Mouse (Mus musculus) thymus, adult 2 months (tissue): ENCODE results near the gene Plekhs1. TPM values are rescaled to one million over a fixed set of nuclear protein-coding genes. Genes with fewer than 3 reads are reported as not detected.

Source experiments
- DNase-seq: peaks from one replicate; pipeline ENCODE4 v3.0.0; 2021
- H3K27ac ChIP-seq: fragments of 200-500 bp; 2 replicates; pipeline ENCODE4 v1.5.1; 2012; ENCODE audit warnings: low read length, control low read depth; ENCODE audit not compliant: control insufficient read depth, insufficient read depth
- H3K27me3 ChIP-seq: fragments of 200-500 bp; 2 replicates; pipeline ENCODE4 v1.6.1; 2012; ENCODE audit warnings: mild to moderate bottlenecking, low read length, moderate library complexity, mixed read lengths; ENCODE audit not compliant: control insufficient read depth, insufficient read depth
- H3K36me3 ChIP-seq: fragments of 200-500 bp; 2 replicates; pipeline ENCODE4 v1.6.1; 2012; ENCODE audit warnings: mild to moderate bottlenecking, low read length, moderate library complexity; ENCODE audit not compliant: control insufficient read depth, insufficient read depth
- H3K4me1 ChIP-seq: fragments of 200-500 bp; replicated peaks from 2 replicates; pipeline ENCODE4 v1.6.1; 2012; ENCODE audit warnings: low read length; ENCODE audit not compliant: control insufficient read depth, insufficient read depth
- H3K4me3 ChIP-seq: fragments of 200-500 bp; 2 replicates; pipeline ENCODE4 v1.5.1; 2012; ENCODE audit warnings: mild to moderate bottlenecking, low read length, control low read depth, moderate library complexity; ENCODE audit not compliant: control insufficient read depth, insufficient read depth
- CTCF ChIP-seq: fragments of 200-500 bp; IDR thresholded peaks from 2 replicates; pipeline ENCODE4 v1.5.1; 2012; ENCODE audit warnings: mild to moderate bottlenecking, control low read depth, low read length, moderate library complexity, borderline replicate concordance; ENCODE audit not compliant: control insufficient read depth, poor library complexity, insufficient read depth; ENCODE audit errors: extremely low read depth
- POLR2A ChIP-seq: fragments of 200-500 bp; IDR thresholded peaks from 2 replicates; pipeline ENCODE4 v1.6.1; 2012; ENCODE audit warnings: mild to moderate bottlenecking, low read length, control low read depth, moderate library complexity; ENCODE audit not compliant: control insufficient read depth, poor library complexity, insufficient read depth; ENCODE audit errors: extremely low read depth
- WGBS: fragments of 180-500 bp; shearing (Covaris S2); methylation state at CpG from one replicate; pipeline ENCODE4 v1.1.7; 2018; 5-methylcytosine and 5-hydroxymethylcytosine counted together
- polyA plus RNA-seq: library from polyadenylated mRNA; depleted of rRNA; stranded (reverse); fragments of >200 nt; gene quantifications from 2 replicates; pipeline ENCODE4 v1.2.3, GENCODE M21; 2012

Plekhs1 gene
- polyA plus RNA-seq, 1 experiment: 1.1 TPM

DNA sequence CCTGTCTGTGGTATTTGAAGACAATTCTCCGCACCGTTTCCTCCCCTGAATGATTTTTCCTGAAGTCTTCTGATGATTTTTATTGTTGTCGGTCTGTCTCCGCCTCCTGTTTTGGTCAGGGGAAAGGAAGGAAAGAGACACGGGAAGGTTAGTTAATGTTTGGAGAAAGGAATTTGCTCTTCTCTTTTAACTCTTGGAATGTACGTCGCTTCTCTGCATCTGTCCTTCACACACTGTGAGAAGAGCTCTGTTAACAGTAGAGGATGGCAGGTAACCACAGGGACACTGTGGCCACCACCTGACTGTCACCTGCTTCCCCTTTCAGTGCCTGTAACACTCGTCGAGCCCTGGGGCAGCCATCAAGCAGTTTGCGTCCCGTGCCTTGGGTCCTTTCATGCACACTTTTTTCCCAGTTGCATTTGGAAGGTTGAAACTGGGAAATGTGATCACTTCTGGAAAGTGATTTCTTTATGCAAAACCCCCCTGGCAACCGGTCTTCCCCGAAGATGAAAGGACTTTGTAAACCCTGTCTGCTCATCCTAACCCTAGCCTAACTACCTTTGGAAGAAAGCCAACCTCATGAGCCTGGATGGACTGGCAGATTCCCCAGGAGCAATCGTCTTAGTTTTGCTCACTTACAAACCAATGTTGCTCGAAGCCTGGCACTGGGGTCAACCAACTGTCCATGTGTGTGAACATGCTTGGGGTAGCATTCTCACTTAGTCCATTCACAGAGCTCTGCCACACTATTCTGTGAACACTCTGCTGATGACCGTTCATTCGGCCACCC lies 36.6 kb upstream of the Plekhs1 start:
- WGBS: 91% methylated on average over 17 of the region's 17 CpGs
- DNase-seq: no peak
- no peaks in the 10 kb centered on the region for H3K27me3 ChIP-seq
- no peak overlapping the region for H3K27ac ChIP-seq
- TF ChIP-seq CTCF (no peak), POLR2A (no peak)
- no peaks in the 10 kb centered on the region for H3K36me3 ChIP-seq
- no peak overlapping the region for H3K4me3 ChIP-seq
- H3K4me1 ChIP-seq: no peaks in the 10 kb centered on the region

DNA sequence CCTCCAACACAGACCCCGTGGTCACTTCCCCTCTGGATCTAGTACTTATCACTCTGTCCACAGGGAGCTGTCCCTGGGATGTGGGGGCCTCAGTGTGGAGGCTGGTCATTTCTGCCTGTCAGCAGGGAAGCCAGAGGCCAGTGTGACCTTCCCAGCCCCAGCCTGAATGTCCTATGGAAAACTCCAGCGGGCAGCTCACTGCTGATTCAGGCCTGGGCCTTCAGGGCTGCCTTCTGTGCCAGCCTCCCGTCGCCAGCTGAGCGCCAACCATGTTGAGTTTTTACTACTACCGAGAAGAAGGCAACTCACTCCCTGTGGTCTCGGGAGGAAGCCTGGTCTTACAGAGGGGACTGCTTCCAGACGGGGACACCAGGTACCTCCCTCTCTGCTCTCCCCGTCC lies 35.9 kb upstream of the Plekhs1 start:
- no peaks in the 10 kb centered on the region for H3K4me1 ChIP-seq
- H3K27ac ChIP-seq: no peak overlapping the region
- DNase-seq: no peak
- H3K27me3 ChIP-seq: no peaks in the 10 kb centered on the region
- TF ChIP-seq POLR2A: no peak
- no peak for TF ChIP-seq CTCF
- no peaks in the 10 kb centered on the region for H3K36me3 ChIP-seq
- WGBS: 95% methylated on average over 9 of the region's 9 CpGs
- no peak overlapping the region for H3K4me3 ChIP-seq

DNA sequence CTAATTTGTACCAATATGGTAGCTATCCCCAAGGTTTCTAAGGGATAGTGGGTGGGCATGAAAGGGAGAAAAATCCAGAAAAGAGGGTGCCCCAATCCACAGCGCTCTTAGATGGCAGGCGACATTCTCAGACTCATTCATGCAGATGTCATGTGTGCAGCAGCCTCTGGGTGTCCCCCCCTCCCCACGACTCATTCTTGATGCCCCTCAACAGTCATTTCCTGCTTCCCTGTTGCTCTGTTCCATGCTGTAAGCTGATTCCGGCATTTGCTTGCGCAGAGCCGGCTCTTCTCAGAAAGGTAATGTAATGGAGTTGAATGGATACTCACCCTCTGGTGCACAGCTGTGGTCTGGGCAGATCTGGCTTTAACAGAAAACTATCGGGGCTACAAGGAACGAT lies 31.1 kb upstream of the Plekhs1 start:
- DNase-seq: no peak
- no peak overlapping the region for H3K4me3 ChIP-seq
- 92% methylated on average over 8 of the region's 8 CpGs for WGBS

DNA sequence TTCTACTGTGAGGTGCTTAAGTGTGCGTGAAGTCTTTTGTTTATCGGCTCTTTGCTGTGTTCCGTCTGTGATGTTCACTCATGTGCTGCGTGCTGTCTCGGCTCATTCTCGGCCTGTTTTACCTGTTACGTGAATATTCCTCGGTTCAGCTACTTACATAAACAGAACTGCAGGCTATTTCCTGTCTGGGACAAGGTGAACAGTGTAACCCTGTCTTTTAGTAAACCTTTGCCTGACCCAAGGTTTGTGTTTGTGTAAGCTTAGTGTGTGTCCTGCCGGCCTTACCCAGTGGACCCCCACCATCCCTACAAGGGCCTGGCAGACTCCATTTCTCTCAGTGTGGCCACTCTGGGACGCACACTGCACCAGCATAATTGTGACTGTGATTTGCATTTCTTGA lies 28.7 kb upstream of the Plekhs1 start:
- 96% methylated on average over 10 of the region's 10 CpGs for WGBS
- TF ChIP-seq CTCF (no peak), POLR2A (no peak)
- Histone ChIP-seq H3K27me3 (no peaks in the 10 kb centered on the region), H3K4me3 (no peak overlapping the region), H3K36me3 (peaks cover 8% of the 10 kb centered on the region), H3K27ac (no peak overlapping the region), H3K4me1 (no peaks in the 10 kb centered on the region)
- DNase-seq: no peak

More for the DNA sequence above, 31.1 kb upstream of the Plekhs1 start:
- H3K27ac ChIP-seq: no peak overlapping the region
- no peaks in the 10 kb centered on the region; the same call in 1 of the 2 replicates for H3K36me3 ChIP-seq
- no peaks in the 10 kb centered on the region for H3K27me3 ChIP-seq
- TF ChIP-seq CTCF: no peak
- no peak for TF ChIP-seq POLR2A
- H3K4me1 ChIP-seq: no peaks in the 10 kb centered on the region

DNA sequence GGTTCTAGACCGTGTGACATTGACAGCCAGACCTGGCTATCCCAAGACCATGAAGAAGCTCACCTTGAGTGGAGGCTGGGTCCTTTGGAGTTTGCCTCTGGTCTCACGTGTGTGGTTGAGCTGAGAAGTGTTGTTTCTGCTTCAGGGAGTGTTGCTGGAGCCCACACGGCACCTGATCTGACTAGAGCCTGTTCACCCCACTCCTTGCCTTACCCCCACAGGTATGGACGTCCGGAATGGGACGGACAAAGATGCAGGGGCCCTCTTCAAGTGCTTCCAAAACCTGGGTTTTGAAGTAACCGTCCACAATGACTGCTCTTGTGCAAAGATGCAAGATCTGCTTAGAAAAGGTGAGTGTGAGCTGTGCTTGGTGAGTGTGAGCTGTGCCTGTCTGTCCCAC lies 27.9 kb upstream of the Plekhs1 start:
- Histone ChIP-seq H3K36me3 (peaks cover 8% of the 10 kb centered on the region), H3K4me1 (no peaks in the 10 kb centered on the region), H3K4me3 (no peak overlapping the region), H3K27me3 (no peaks in the 10 kb centered on the region), H3K27ac (no peak overlapping the region)
- 96% methylated on average over 7 of the region's 7 CpGs for WGBS
- DNase-seq: no peak
- TF ChIP-seq POLR2A (no peak), CTCF (no peak)

DNA sequence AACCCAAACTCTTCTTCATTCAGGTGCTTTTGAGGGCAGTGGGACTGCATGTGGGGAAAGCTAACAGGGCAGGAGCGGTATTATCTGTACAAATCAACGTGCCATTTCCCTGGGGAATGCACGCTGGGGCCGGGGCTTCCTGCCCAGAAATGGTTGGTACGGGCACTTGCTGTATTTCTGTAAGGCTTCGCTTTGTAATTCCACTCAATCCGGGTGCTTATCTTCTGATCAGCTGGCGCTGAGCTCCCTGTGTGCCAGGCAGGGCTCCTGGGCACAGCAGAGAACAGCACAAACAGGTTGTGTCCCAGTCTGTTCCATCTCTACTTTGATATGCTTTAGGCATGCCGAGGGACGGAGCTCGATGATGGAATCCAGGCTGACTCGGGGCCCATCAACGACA lies 25.1 kb upstream of the Plekhs1 start:
- H3K4me3 ChIP-seq: no peak overlapping the region
- no peak overlapping the region for H3K27ac ChIP-seq
- peaks cover 8% of the 10 kb centered on the region for H3K36me3 ChIP-seq
- DNase-seq: no peak
- no peak for TF ChIP-seq POLR2A
- no peak for TF ChIP-seq CTCF
- H3K27me3 ChIP-seq: no peaks in the 10 kb centered on the region
- 95% methylated on average over 13 of the region's 13 CpGs for WGBS
- H3K4me1 ChIP-seq: no peaks in the 10 kb centered on the region

DNA sequence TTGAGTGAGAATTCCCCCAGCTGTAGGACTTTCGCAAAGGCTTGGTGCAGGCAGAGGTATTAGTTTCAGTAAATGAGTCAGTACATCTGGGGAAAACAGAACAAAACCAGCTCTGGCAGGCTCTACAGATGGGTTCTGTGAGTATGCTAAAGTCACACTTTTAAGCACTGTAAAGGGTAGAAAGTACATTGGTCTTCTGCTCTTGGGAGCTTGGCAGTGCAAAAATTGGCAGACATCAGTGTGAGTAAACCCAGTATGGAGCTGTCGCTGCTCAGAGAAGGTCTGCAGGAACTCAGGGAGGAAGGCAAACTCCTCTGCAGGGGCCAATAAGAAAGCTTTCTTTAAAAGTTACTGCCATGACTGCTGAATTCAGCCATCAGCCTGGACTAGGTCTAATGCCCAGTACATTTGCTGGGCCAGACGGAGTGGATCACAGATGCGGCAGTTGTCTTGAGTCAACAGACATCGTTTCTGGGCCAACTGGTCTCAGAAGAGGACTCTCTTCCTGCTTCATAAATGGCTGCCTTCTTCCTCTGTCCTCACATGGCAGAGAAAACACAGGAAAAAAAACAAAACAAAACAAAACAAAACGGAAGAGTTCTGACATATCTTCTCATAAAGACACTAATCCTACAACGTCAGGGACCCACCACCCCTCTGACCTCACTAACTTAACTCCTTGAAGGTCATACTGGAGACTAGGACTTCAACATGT lies 22.9 kb upstream of the Plekhs1 start:
- Histone ChIP-seq H3K4me3 (no peak overlapping the region), H3K27me3 (no peaks in the 10 kb centered on the region), H3K4me1 (no peaks in the 10 kb centered on the region), H3K27ac (no peak overlapping the region), H3K36me3 (peaks cover 8% of the 10 kb centered on the region)
- TF ChIP-seq CTCF (no peak), POLR2A (no peak)
- WGBS: 95% methylated on average over 7 of the region's 7 CpGs
- no peak for DNase-seq
